Mouse (Mus musculus): Measurements from ENCODE around the gene Dab1. TPM values are rescaled to one million over a fixed set of nuclear protein-coding genes. Genes with fewer than 3 reads are reported as not detected.

The Dab1 gene
- polyA plus RNA-seq, 1 experiment from 2014 or later = 3.0 TPM

- H3K27me3 ChIP-seq (ENCODE audit: control insufficient read depth, insufficient read depth, low read depth, low read length) = no peaks in the 10 kb centered on the region
Measured at GRCm38 (mm10) chr4:103713921-103714320, 94.8 kb downstream of the Dab1 start.

GRCm38 (mm10) chr4:103714991-103715390 lies 95.8 kb downstream of the Dab1 start:
- H3K36me3 ChIP-seq (ENCODE audit: control insufficient read depth, insufficient read depth, low read length) = no peaks in the 10 kb centered on the region

More at GRCm38 (mm10) chr4:103713921-103714320, 94.8 kb downstream of the Dab1 start:
- WGBS = 84% methylated on average over 4 of the region's 4 CpGs
- no peaks in the 10 kb centered on the region for H3K36me3 ChIP-seq (ENCODE audit: control insufficient read depth, insufficient read depth, low read length)
- H3K4me3 ChIP-seq (ENCODE audit: low read length) = no peak overlapping the region
- H3K4me1 ChIP-seq (replicated peaks; ENCODE audit: control insufficient read depth, insufficient read depth, low read length) = no peaks in the 10 kb centered on the region
- H3K4me2 ChIP-seq (ENCODE audit: low read depth, low read length) = no peak overlapping the region
- H3K9ac ChIP-seq (ENCODE audit: low read length) = no peak overlapping the region
- no peaks in the 10 kb centered on the region for H3K9me3 ChIP-seq (ENCODE audit: control insufficient read depth, low read length)
- H3K27ac ChIP-seq (ENCODE audit: low read length) = no peak overlapping the region
- no peak for ATAC-seq (ENCODE audit: low read depth)

GRCm38 (mm10) chr4:103715568-103715967 lies 96.4 kb downstream of the Dab1 start:
- 80% methylated on average over 4 of the region's 4 CpGs for WGBS
- ATAC-seq (ENCODE audit: low read depth) = no peak

More at GRCm38 (mm10) chr4:103714991-103715390, 95.8 kb downstream of the Dab1 start:
- Histone ChIP-seq H3K27ac (ENCODE audit: low read length) (no peak overlapping the region), H3K27me3 (ENCODE audit: control insufficient read depth, insufficient read depth, low read depth, low read length) (no peaks in the 10 kb centered on the region), H3K9me3 (ENCODE audit: control insufficient read depth, low read length) (no peaks in the 10 kb centered on the region), H3K4me3 (ENCODE audit: low read length) (no peak overlapping the region), H3K4me2 (ENCODE audit: low read depth, low read length) (no peak overlapping the region), H3K4me1 (replicated peaks; ENCODE audit: control insufficient read depth, insufficient read depth, low read length) (no peaks in the 10 kb centered on the region), H3K9ac (ENCODE audit: low read length) (no peak overlapping the region)
- WGBS = 64% methylated on average over 7 of the region's 7 CpGs
- ATAC-seq (ENCODE audit: low read depth) = no peak

GRCm38 (mm10) chr4:103722738-103723137 lies 103.6 kb downstream of the Dab1 start:
- Histone ChIP-seq H3K4me2 (ENCODE audit: low read depth, low read length) (no peak overlapping the region), H3K4me1 (replicated peaks; ENCODE audit: control insufficient read depth, insufficient read depth, low read length) (no peaks in the 10 kb centered on the region), H3K27ac (ENCODE audit: low read length) (no peak overlapping the region), H3K9me3 (ENCODE audit: control insufficient read depth, low read length) (no peaks in the 10 kb centered on the region), H3K4me3 (ENCODE audit: low read length) (no peak overlapping the region), H3K36me3 (ENCODE audit: control insufficient read depth, insufficient read depth, low read length) (no peaks in the 10 kb centered on the region), H3K27me3 (ENCODE audit: control insufficient read depth, insufficient read depth, low read depth, low read length) (no peaks in the 10 kb centered on the region), H3K9ac (ENCODE audit: low read length) (no peak overlapping the region)
- ATAC-seq (ENCODE audit: low read depth) = no peak
- 75% methylated on average over 1 of the region's 1 CpGs for WGBS

More at GRCm38 (mm10) chr4:103715568-103715967, 96.4 kb downstream of the Dab1 start:
- Histone ChIP-seq H3K4me1 (replicated peaks; ENCODE audit: control insufficient read depth, insufficient read depth, low read length) (no peaks in the 10 kb centered on the region), H3K36me3 (ENCODE audit: control insufficient read depth, insufficient read depth, low read length) (no peaks in the 10 kb centered on the region), H3K4me2 (ENCODE audit: low read depth, low read length) (no peak overlapping the region), H3K9me3 (ENCODE audit: control insufficient read depth, low read length) (no peaks in the 10 kb centered on the region), H3K27me3 (ENCODE audit: control insufficient read depth, insufficient read depth, low read depth, low read length) (no peaks in the 10 kb centered on the region), H3K27ac (ENCODE audit: low read length) (no peak overlapping the region), H3K4me3 (ENCODE audit: low read length) (no peak overlapping the region), H3K9ac (ENCODE audit: low read length) (no peak overlapping the region)

GRCm38 (mm10) chr4:103726486-103726885 lies 107.3 kb downstream of the Dab1 start:
- Histone ChIP-seq H3K9ac (ENCODE audit: low read length) (no peak overlapping the region), H3K4me1 (replicated peaks; ENCODE audit: control insufficient read depth, insufficient read depth, low read length) (no peaks in the 10 kb centered on the region), H3K9me3 (ENCODE audit: control insufficient read depth, low read length) (no peaks in the 10 kb centered on the region), H3K27ac (ENCODE audit: low read length) (no peak overlapping the region), H3K4me3 (ENCODE audit: low read length) (no peak overlapping the region), H3K4me2 (ENCODE audit: low read depth, low read length) (no peak overlapping the region), H3K27me3 (ENCODE audit: control insufficient read depth, insufficient read depth, low read depth, low read length) (no peaks in the 10 kb centered on the region), H3K36me3 (ENCODE audit: control insufficient read depth, insufficient read depth, low read length) (no peaks in the 10 kb centered on the region)
- ATAC-seq (ENCODE audit: low read depth) = no peak
- WGBS = 84% methylated on average over 2 of the region's 2 CpGs

- Histone ChIP-seq H3K27ac (ENCODE audit: low read length) (no peak overlapping the region), H3K4me2 (ENCODE audit: low read depth, low read length) (no peak overlapping the region), H3K36me3 (ENCODE audit: control insufficient read depth, insufficient read depth, low read length) (no peaks in the 10 kb centered on the region), H3K9ac (ENCODE audit: low read length) (no peak overlapping the region), H3K9me3 (ENCODE audit: control insufficient read depth, low read length) (no peaks in the 10 kb centered on the region), H3K27me3 (ENCODE audit: control insufficient read depth, insufficient read depth, low read depth, low read length) (no peaks in the 10 kb centered on the region), H3K4me1 (replicated peaks; ENCODE audit: control insufficient read depth, insufficient read depth, low read length) (no peaks in the 10 kb centered on the region), H3K4me3 (ENCODE audit: low read length) (no peak overlapping the region)
- WGBS = 76% methylated on average over 6 of the region's 6 CpGs
- ATAC-seq (ENCODE audit: low read depth) = no peak
Measured at GRCm38 (mm10) chr4:103737185-103737584, 118.0 kb downstream of the Dab1 start.

- Histone ChIP-seq H3K9me3 (ENCODE audit: control insufficient read depth, low read length) (no peaks in the 10 kb centered on the region), H3K4me1 (replicated peaks; ENCODE audit: control insufficient read depth, insufficient read depth, low read length) (no peaks in the 10 kb centered on the region), H3K4me2 (ENCODE audit: low read depth, low read length) (no peak overlapping the region), H3K27ac (ENCODE audit: low read length) (no peak overlapping the region), H3K9ac (ENCODE audit: low read length) (no peak overlapping the region), H3K4me3 (ENCODE audit: low read length) (no peak overlapping the region), H3K36me3 (ENCODE audit: control insufficient read depth, insufficient read depth, low read length) (no peaks in the 10 kb centered on the region), H3K27me3 (ENCODE audit: control insufficient read depth, insufficient read depth, low read depth, low read length) (no peaks in the 10 kb centered on the region)
- ATAC-seq (ENCODE audit: low read depth) = no peak
- WGBS = 46% methylated on average over 4 of the region's 4 CpGs
Measured at GRCm38 (mm10) chr4:103751249-103751855, 132.2 kb downstream of the Dab1 start.

- H3K36me3 ChIP-seq (ENCODE audit: control insufficient read depth, insufficient read depth, low read length) = no peaks in the 10 kb centered on the region
- no peak overlapping the region for H3K4me3 ChIP-seq (ENCODE audit: low read length)
- no peaks in the 10 kb centered on the region for H3K27me3 ChIP-seq (ENCODE audit: control insufficient read depth, insufficient read depth, low read depth, low read length)
- WGBS = 57% methylated on average over 7 of the region's 7 CpGs
- no peak overlapping the region for H3K4me2 ChIP-seq (ENCODE audit: low read depth, low read length)
- no peaks in the 10 kb centered on the region for H3K9me3 ChIP-seq (ENCODE audit: control insufficient read depth, low read length)
- H3K27ac ChIP-seq (ENCODE audit: low read length) = no peak overlapping the region
- ATAC-seq (ENCODE audit: low read depth) = no peak
- no peak overlapping the region for H3K9ac ChIP-seq (ENCODE audit: low read length)
- H3K4me1 ChIP-seq (replicated peaks; ENCODE audit: control insufficient read depth, insufficient read depth, low read length) = no peaks in the 10 kb centered on the region
Measured at GRCm38 (mm10) chr4:103754561-103754960, 135.4 kb downstream of the Dab1 start.

- ATAC-seq (ENCODE audit: low read depth) = peak; percentile 56; the same call in 1 of the 2 replicates
- WGBS = 53% methylated on average over 3 of the region's 3 CpGs
- Histone ChIP-seq H3K9ac (ENCODE audit: low read length) (no peak overlapping the region), H3K36me3 (ENCODE audit: control insufficient read depth, insufficient read depth, low read length) (no peaks in the 10 kb centered on the region), H3K4me2 (ENCODE audit: low read depth, low read length) (no peak overlapping the region), H3K4me3 (ENCODE audit: low read length) (no peak overlapping the region), H3K9me3 (ENCODE audit: control insufficient read depth, low read length) (no peaks in the 10 kb centered on the region), H3K27me3 (ENCODE audit: control insufficient read depth, insufficient read depth, low read depth, low read length) (no peaks in the 10 kb centered on the region), H3K27ac (ENCODE audit: low read length) (no peak overlapping the region), H3K4me1 (replicated peaks; ENCODE audit: control insufficient read depth, insufficient read depth, low read length) (no peaks in the 10 kb centered on the region)
Measured at GRCm38 (mm10) chr4:103757241-103757640, 138.1 kb downstream of the Dab1 start.
